Mouse (Mus musculus) brain, embryonic 14.5 days (tissue): ENCODE measurements around the gene Cox6a2. TPM values are rescaled to one million over a fixed set of nuclear protein-coding genes. Genes with fewer than 3 reads are reported as not detected.
"Not testable (repeated sequence)": the region's sequence is repeated elsewhere in the genome, so short reads cannot be mapped to it uniquely, and the experiment has no call there.

Experiments
- DNase-seq: peaks from one replicate; pipeline ENCODE4 v3.0.0-alpha.2; 2011; ENCODE audit warnings: low read depth
- CTCF ChIP-seq: fragments of 200-500 bp; IDR thresholded peaks from 2 replicates; pipeline ENCODE4 v1.5.1; 2012; ENCODE audit warnings: inconsistent platforms, mild to moderate bottlenecking, moderate library complexity, borderline replicate concordance; ENCODE audit not compliant: insufficient read depth, insufficient read length; ENCODE audit errors: extremely low read depth
- POLR2A ChIP-seq: fragments of 200-500 bp; IDR thresholded peaks from 2 replicates; pipeline ENCODE4 v1.6.1; 2012; ENCODE audit warnings: mild to moderate bottlenecking, inconsistent platforms, borderline replicate concordance; ENCODE audit not compliant: poor library complexity, insufficient read depth, insufficient read length, severe bottlenecking; ENCODE audit errors: extremely low read depth
- polyA plus RNA-seq: library from polyadenylated mRNA; depleted of rRNA; stranded (reverse); fragments of >200 nt; gene quantifications from 2 replicates; pipeline ENCODE4 v1.2.3, GENCODE M21; 2012; rRNA removed

Gene Cox6a2
- polyA plus RNA-seq, 1 experiment = 0.68 TPM

GRCm38 (mm10) chr7:128169996-128170395 lies 36.2 kb downstream of the Cox6a2 start:
- TF ChIP-seq POLR2A = no peak
- no peak for TF ChIP-seq CTCF
- no peak for DNase-seq

- no peak for TF ChIP-seq CTCF
- TF ChIP-seq POLR2A = no peak
- no peak for DNase-seq
These were observed 39.8 kb downstream of the Cox6a2 start for GRCm38 (mm10) chr7:128166391-128166790.

GRCm38 (mm10) chr7:128164001-128164400 lies 42.2 kb downstream of the Cox6a2 start:
- TF ChIP-seq POLR2A (no peak), CTCF (no peak)
- no peak for DNase-seq

- not testable (repeated sequence) for DNase-seq
These were observed 47.4 kb downstream of the Cox6a2 start for GRCm38 (mm10) chr7:128158688-128159354.

Other genes starting within 250 kb of the Cox6a2 start
- 596 and 633 TPM in 2 replicates for gene Fus, start 238.9 kb downstream of the Cox6a2 start, polyA plus RNA-seq
- gene Pycard, start 212.5 kb downstream of the Cox6a2 start, polyA plus RNA-seq = 6.9 and 10.1 TPM in 2 replicates
- 0.92 and 1.0 TPM in 2 replicates for gene Trim72, start 202.4 kb downstream of the Cox6a2 start, polyA plus RNA-seq
- gene Itgam, start 143.7 kb downstream of the Cox6a2 start, polyA plus RNA-seq = 1.2 and 1.3 TPM in 2 replicates
- gene Gm49368, start 143.7 kb downstream of the Cox6a2 start, polyA plus RNA-seq = 0.03 TPM in 1 of 2 replicates, not detected in the other
- gene Itgax, start 76.8 kb downstream of the Cox6a2 start, polyA plus RNA-seq = 0.08 and 0.22 TPM in 2 replicates
- gene Itgad, start 52.0 kb downstream of the Cox6a2 start, polyA plus RNA-seq = 0.09 TPM in 1 of 2 replicates, not detected in the other
- gene Armc5, start 31.0 kb upstream of the Cox6a2 start, polyA plus RNA-seq = 17.3 and 17.8 TPM in 2 replicates
- 3.5 and 4.4 TPM in 2 replicates for gene 9130023H24Rik, start 31.6 kb upstream of the Cox6a2 start, polyA plus RNA-seq
- 10.4 and 21.3 TPM in 2 replicates for gene Tgfb1i1, start 40.4 kb upstream of the Cox6a2 start, polyA plus RNA-seq
- 0.04 TPM in 1 of 2 replicates, not detected in the other for gene Slc5a2, start 59.3 kb upstream of the Cox6a2 start, polyA plus RNA-seq
- 27.6 and 34.2 TPM in 2 replicates for gene BC017158, start 91.8 kb upstream of the Cox6a2 start, polyA plus RNA-seq
- 22.8 and 29.1 TPM in 2 replicates for gene Rgs10, start 212.4 kb upstream of the Cox6a2 start, polyA plus RNA-seq